Mouse (Mus musculus) brain, adult 2 months (tissue): ENCODE results near the gene Col6a4.

Experiments used
- DNase-seq: peaks from one replicate; pipeline ENCODE4 v3.0.0; 2011; ENCODE audit warnings: low read depth, low spot score

The Col6a4 gene

DNA sequence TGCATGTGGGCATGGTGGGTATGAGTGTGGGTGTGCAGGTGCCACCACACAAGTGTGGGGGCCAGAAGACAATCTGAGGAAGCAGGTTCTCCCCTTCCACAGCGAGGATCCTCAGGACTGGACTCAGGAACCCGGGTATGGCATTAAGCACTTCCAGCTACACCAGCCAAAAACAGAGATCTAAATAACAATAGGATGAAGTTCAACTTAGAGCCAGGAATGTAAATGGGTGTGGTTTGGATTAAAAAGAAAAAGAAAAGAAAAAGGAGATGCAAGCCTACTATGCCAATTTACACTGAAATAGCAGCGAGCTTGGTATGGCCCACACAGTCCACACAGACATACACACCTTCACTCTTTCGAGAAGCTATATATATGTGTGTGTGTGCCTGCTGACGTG lies 128.6 kb downstream of the Col6a4 start:
- DNase-seq = no peak

DNA sequence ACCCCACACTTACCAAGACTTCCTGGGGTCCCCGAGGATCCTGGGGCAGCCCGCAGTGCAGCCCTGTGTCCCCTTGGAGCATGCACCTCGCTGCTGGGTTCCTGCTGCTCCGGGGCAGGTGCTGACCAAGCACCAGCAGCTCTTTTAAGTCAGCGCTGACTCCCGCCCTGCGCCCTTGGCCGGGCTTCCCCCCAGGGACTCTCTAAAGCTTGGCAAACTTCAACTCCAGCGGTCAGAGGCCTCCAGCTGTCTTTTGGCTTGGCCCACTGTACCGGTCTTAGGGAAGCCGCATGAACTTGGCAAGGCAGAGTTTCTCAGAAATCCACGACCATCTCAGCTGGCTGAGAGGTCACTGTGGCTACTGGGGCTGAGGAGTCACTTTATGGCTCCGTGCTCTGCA lies 136.1 kb downstream of the Col6a4 start, which contains the start of gene Col6a5:
Col6a5 (minus strand) TSS at position 111 of the 400 bp plus-strand sequence.
- DNase-seq = no peak

DNA sequence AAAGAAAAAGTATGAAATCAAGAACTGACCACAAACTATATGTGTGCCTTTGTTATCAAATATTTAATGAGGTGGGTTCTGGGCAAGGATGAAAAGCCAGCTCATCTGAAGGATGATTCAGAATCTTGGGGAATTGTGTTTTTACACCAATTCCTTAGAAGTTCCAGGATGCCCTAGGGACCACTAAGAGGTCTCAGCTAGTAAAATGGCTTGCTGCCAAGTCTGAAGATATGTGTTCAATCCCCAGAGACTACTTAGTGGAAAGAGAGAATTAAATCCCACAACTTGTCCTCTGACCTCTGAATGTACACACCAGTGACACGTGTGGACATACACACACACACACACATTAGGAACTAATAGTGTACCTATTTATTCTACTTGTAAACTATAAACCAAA lies 137.5 kb downstream of the Col6a4 start:
- DNase-seq = no peak

DNA sequence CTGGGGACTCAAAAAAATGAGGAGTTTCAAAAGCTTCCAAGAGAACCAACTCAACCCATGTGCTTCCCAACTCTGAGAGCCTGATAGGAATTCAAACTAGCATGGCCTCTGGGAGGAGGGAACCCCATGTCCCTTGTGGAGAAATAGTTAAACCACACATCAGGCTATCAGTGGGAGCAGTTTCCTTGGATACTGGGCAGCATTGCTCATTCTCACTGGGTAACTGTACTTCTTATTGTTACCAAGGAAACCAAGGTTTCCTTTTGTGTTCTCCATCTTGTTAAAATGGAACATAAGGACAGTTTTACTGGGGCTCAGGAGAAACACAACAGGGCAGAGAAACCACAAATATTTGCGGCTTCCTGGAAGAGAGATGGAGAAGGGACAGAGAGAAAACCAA lies 146.8 kb downstream of the Col6a4 start:
- DNase-seq = peak; percentile 56

DNA sequence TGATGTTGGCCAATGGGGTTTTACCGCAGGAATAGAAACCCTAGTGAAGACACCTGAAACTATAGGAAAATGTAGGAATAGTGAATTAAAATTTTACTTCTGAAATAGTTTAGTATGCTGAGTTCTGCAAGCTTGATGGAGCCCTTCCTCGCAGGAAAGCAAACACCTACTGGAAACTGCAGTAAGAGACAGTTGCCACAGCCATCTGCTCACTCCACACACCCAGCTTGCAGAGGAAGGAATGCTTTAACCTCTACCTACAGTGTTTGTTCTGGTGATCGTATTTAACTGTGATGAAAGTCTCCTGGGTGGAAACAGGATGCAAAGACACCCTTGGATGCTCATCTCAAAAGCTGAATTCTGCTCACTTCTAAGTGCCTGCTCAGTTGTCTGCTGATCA lies 149.0 kb downstream of the Col6a4 start:
- peak; percentile 87 for DNase-seq
